Mouse (Mus musculus): ENCODE data around the gene Stmn3. TPM values are rescaled to one million over a fixed set of nuclear protein-coding genes. Genes with fewer than 3 reads are reported as not detected.

Gene Stmn3
- polyA plus RNA-seq (2015; fragmentation: Nextera tagmentation; extraction: Ambion mirVana) = 0.89 and 13.4 TPM in 2 replicates

GRCm38 (mm10) chr2:181314080-181314810, at the start of gene Stmn3:
Stmn3 (minus strand) TSS chr2:181314500.
- Histone ChIP-seq H3K9ac (no peak within 1 kb of the TSS), H3K4me1 (replicated peaks) (peaks cover 9% of the 10 kb centered on the region), H3K4me2 (peak within 1 kb of the TSS; percentile 43), H3K27ac (no peak within 1 kb of the TSS), H3K4me3 (peak within 1 kb of the TSS; percentile 20), H3K9me3 (replicated peaks) (no peaks in the 10 kb centered on the region), H3K27me3 (peaks cover 60% of the 10 kb centered on the region), H3K36me3 (no peaks in the 10 kb centered on the region)
- ATAC-seq (replicated peaks; ENCODE audit: insufficient number of reproducible peaks, insufficient read depth, low FRiP score, low read depth) = peak; percentile 50
- whole genome bisulfite sequencing = 4% methylated on average over 23 of the region's 23 CpGs

GRCm38 (mm10) chr2:181363946-181364345, 49.6 kb upstream of the Stmn3 start:
- Histone ChIP-seq H3K4me1 (replicated peaks) (peaks cover 30% of the 10 kb centered on the region), H3K4me2 (peak overlapping the region; percentile 88), H3K27ac (no peak overlapping the region), H3K9ac (peak overlapping the region; percentile 75), H3K27me3 (no peaks in the 10 kb centered on the region), H3K36me3 (peaks cover 30% of the 10 kb centered on the region), H3K9me3 (replicated peaks) (no peaks in the 10 kb centered on the region), H3K4me3 (peak overlapping the region; percentile 86)
- WGBS = 74% methylated on average over 3 of the region's 3 CpGs
- ATAC-seq (replicated peaks; ENCODE audit: insufficient number of reproducible peaks, insufficient read depth, low FRiP score, low read depth) = no peak

- Histone ChIP-seq H3K27me3 (no peaks in the 10 kb centered on the region), H3K9me3 (replicated peaks) (no peaks in the 10 kb centered on the region), H3K4me1 (replicated peaks) (no peaks in the 10 kb centered on the region), H3K9ac (no peak overlapping the region), H3K4me2 (no peak overlapping the region), H3K36me3 (peaks cover 73% of the 10 kb centered on the region), H3K4me3 (no peak overlapping the region), H3K27ac (no peak overlapping the region)
- no peak for ATAC-seq (replicated peaks; ENCODE audit: insufficient number of reproducible peaks, insufficient read depth, low FRiP score, low read depth)
- WGBS = 79% methylated on average over 3 of the region's 3 CpGs
Measured at GRCm38 (mm10) chr2:181356780-181357179, 42.5 kb upstream of the Stmn3 start.

DNA sequence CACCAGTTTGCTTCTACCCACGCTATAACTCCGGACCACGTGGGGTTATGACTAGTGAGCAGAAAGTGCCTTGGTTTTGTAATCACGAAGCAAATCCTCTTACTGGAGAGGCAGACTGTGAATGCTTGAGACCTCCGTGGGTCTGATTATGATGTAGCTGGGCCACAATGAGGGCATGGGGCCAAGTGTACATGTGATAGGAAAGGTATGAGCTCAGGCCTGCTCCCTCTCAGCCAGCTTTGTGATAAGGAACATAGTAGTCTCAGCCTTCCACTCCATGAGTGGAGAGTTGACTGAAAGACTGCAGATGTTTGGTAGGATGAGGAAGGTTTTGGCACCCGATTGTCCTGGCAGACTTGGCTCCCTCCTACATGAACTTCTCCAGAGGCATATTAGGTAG, 28.5 kb upstream of the Stmn3 start:
- WGBS = 36% methylated on average over 6 of the region's 6 CpGs
- no peak overlapping the region for H3K4me3 ChIP-seq
- no peak overlapping the region for H3K4me2 ChIP-seq
- peaks cover 14% of the 10 kb centered on the region for H3K4me1 ChIP-seq (replicated peaks)
- peak overlapping the region; percentile 62 for H3K27ac ChIP-seq
- no peaks in the 10 kb centered on the region for H3K9me3 ChIP-seq (replicated peaks)
- peak; percentile 75; the same call in 1 of the 2 replicates for ATAC-seq (replicated peaks; ENCODE audit: insufficient number of reproducible peaks, insufficient read depth, low FRiP score, low read depth)
- peaks cover 49% of the 10 kb centered on the region for H3K36me3 ChIP-seq
- H3K9ac ChIP-seq = no peak overlapping the region
- no peaks in the 10 kb centered on the region for H3K27me3 ChIP-seq

- H3K4me2 ChIP-seq = no peak overlapping the region
- peaks cover 55% of the 10 kb centered on the region for H3K36me3 ChIP-seq
Measured at GRCm38 (mm10) chr2:181340426-181340825, 26.1 kb upstream of the Stmn3 start.

GRCm38 (mm10) chr2:181334023-181334422, 19.7 kb upstream of the Stmn3 start:
- WGBS = 69% methylated on average over 3 of the region's 3 CpGs
- peaks cover 64% of the 10 kb centered on the region for H3K36me3 ChIP-seq
- H3K9ac ChIP-seq = no peak overlapping the region
- ATAC-seq (replicated peaks; ENCODE audit: insufficient number of reproducible peaks, insufficient read depth, low FRiP score, low read depth) = no peak
- no peak overlapping the region for H3K4me3 ChIP-seq
- no peaks in the 10 kb centered on the region for H3K9me3 ChIP-seq (replicated peaks)
- no peak overlapping the region for H3K27ac ChIP-seq
- no peaks in the 10 kb centered on the region for H3K27me3 ChIP-seq
- 0 out of 2 replicates have a peak, but pooled peaks cover 2% of the 10 kb centered on the region for H3K4me1 ChIP-seq (replicated peaks)
- H3K4me2 ChIP-seq = no peak overlapping the region

More at GRCm38 (mm10) chr2:181340426-181340825, 26.1 kb upstream of the Stmn3 start:
- Histone ChIP-seq H3K27ac (no peak overlapping the region), H3K4me3 (no peak overlapping the region), H3K9ac (no peak overlapping the region), H3K9me3 (replicated peaks) (no peaks in the 10 kb centered on the region), H3K27me3 (no peaks in the 10 kb centered on the region), H3K4me1 (replicated peaks) (peaks cover 14% of the 10 kb centered on the region)
- 82% methylated on average over 4 of the region's 4 CpGs for WGBS
- no peak for ATAC-seq (replicated peaks; ENCODE audit: insufficient number of reproducible peaks, insufficient read depth, low FRiP score, low read depth)

DNA sequence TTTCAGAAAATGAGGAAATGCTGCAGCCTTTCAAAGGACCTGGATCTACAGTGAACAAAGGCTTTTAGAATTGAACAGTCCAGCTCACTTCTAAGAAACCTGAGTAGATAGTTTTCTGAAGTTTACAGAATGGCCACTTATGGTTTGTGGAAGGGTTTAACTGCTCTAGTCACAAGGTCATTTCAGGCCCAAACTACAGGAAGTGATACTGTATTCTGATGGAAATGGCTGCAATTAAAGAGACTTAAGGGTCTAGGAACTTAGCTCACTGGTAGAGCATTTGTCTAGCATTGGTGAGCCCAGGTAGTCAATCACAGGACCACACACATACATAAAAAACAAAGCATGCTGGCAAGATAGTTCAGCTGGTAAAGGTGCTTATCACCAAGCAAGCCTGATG, 18.2 kb upstream of the Stmn3 start:
- Histone ChIP-seq H3K4me1 (replicated peaks) (0 out of 2 replicates have a peak, but pooled peaks cover 2% of the 10 kb centered on the region), H3K4me2 (no peak overlapping the region), H3K27me3 (no peaks in the 10 kb centered on the region), H3K9ac (no peak overlapping the region), H3K9me3 (replicated peaks) (no peaks in the 10 kb centered on the region), H3K27ac (no peak overlapping the region), H3K36me3 (peaks cover 68% of the 10 kb centered on the region), H3K4me3 (no peak overlapping the region)
- no peak for ATAC-seq (replicated peaks; ENCODE audit: insufficient number of reproducible peaks, insufficient read depth, low FRiP score, low read depth)

- Histone ChIP-seq H3K4me3 (no peak overlapping the region), H3K4me2 (no peak overlapping the region), H3K36me3 (peaks cover 72% of the 10 kb centered on the region), H3K9me3 (replicated peaks) (no peaks in the 10 kb centered on the region), H3K27me3 (no peaks in the 10 kb centered on the region), H3K4me1 (replicated peaks) (0 out of 2 replicates have a peak, but pooled peaks cover 2% of the 10 kb centered on the region), H3K9ac (no peak overlapping the region), H3K27ac (no peak overlapping the region)
- ATAC-seq (replicated peaks; ENCODE audit: insufficient number of reproducible peaks, insufficient read depth, low FRiP score, low read depth) = no peak
- WGBS = 93% methylated on average over 2 of the region's 2 CpGs
Measured at GRCm38 (mm10) chr2:181326098-181326497, 11.8 kb upstream of the Stmn3 start.

DNA sequence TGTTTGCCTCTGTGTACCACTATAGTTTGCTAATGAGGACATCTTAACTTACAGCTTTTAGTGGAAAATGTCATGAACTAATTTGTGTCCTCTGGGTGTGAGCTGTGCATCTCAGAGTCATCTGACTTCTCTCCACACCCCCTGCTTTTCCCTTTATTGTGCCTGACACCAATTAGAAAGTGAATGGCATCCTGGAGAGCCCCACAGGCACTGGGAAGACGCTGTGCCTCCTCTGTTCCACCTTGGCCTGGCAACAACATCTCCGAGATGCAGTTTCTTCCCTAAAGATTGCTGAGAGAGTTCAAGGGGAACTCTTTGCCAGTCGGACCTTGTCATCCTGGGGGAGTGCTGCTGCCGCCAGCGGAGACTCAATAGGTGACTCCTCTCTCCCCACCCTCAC, 7.8 kb upstream of the Stmn3 start:
- Histone ChIP-seq H3K4me3 (no peak overlapping the region), H3K27ac (no peak overlapping the region), H3K36me3 (peaks cover 40% of the 10 kb centered on the region), H3K4me1 (replicated peaks) (peaks cover 12% of the 10 kb centered on the region), H3K27me3 (0 out of 2 replicates have a peak, but pooled peaks cover 2% of the 10 kb centered on the region), H3K9ac (no peak overlapping the region), H3K4me2 (no peak overlapping the region), H3K9me3 (replicated peaks) (no peaks in the 10 kb centered on the region)
- 78% methylated on average over 5 of the region's 5 CpGs for WGBS
- ATAC-seq (replicated peaks; ENCODE audit: insufficient number of reproducible peaks, insufficient read depth, low FRiP score, low read depth) = no peak

- peaks cover 12% of the 10 kb centered on the region for H3K4me1 ChIP-seq (replicated peaks)
- WGBS = 17% methylated on average over 7 of the region's 7 CpGs
- no peaks in the 10 kb centered on the region for H3K9me3 ChIP-seq (replicated peaks)
- ATAC-seq (replicated peaks; ENCODE audit: insufficient number of reproducible peaks, insufficient read depth, low FRiP score, low read depth) = no peak
- H3K4me2 ChIP-seq = peak overlapping the region; percentile 75
- peaks cover 16% of the 10 kb centered on the region for H3K27me3 ChIP-seq
- peak overlapping the region; percentile 80 for H3K27ac ChIP-seq
- peak overlapping the region; percentile 56 for H3K9ac ChIP-seq
- peak overlapping the region; percentile 63 for H3K4me3 ChIP-seq
- H3K36me3 ChIP-seq = peaks cover 24% of the 10 kb centered on the region
Measured at GRCm38 (mm10) chr2:181320103-181320499, 5.8 kb upstream of the Stmn3 start.

- peaks cover 12% of the 10 kb centered on the region for H3K4me1 ChIP-seq (replicated peaks)
- H3K9ac ChIP-seq = peak within 1 kb of the TSS; percentile 56
- WGBS = 5% methylated on average over 40 of the region's 40 CpGs
- H3K27me3 ChIP-seq = peaks cover 22% of the 10 kb centered on the region
- peak within 1 kb of the TSS; percentile 80 for H3K27ac ChIP-seq
- peak within 1 kb of the TSS; percentile 75 for H3K4me2 ChIP-seq
- peak; percentile 87 for ATAC-seq (replicated peaks; ENCODE audit: insufficient number of reproducible peaks, insufficient read depth, low FRiP score, low read depth)
- peaks cover 20% of the 10 kb centered on the region for H3K36me3 ChIP-seq
- H3K9me3 ChIP-seq (replicated peaks) = no peaks in the 10 kb centered on the region
- peak within 1 kb of the TSS; percentile 63 for H3K4me3 ChIP-seq
Measured at GRCm38 (mm10) chr2:181319248-181320102, 5.2 kb upstream of the Stmn3 start, which contains the start of gene Rtel1. Rtel1 (plus strand) TSS chr2:181319739.

Data from heart, embryonic 15.5 days (tissue).